Mouse (Mus musculus) bone marrow, adult 2 months (tissue): Measurements from ENCODE around the gene Lhpp.

ENCODE experiments used
- CTCF ChIP-seq: fragments of 200-500 bp; IDR thresholded peaks from 2 replicates; pipeline ENCODE4 v1.5.1; 2011; ENCODE audit warnings: low read length, control low read depth; ENCODE audit not compliant: control insufficient read depth, insufficient read depth
- POLR2A ChIP-seq: fragments of 200-500 bp; IDR thresholded peaks from 2 replicates; pipeline ENCODE4 v1.6.1; 2011; ENCODE audit warnings: low read depth, mild to moderate bottlenecking, control low read depth, low read length, borderline replicate concordance; ENCODE audit not compliant: control insufficient read depth

DNA sequence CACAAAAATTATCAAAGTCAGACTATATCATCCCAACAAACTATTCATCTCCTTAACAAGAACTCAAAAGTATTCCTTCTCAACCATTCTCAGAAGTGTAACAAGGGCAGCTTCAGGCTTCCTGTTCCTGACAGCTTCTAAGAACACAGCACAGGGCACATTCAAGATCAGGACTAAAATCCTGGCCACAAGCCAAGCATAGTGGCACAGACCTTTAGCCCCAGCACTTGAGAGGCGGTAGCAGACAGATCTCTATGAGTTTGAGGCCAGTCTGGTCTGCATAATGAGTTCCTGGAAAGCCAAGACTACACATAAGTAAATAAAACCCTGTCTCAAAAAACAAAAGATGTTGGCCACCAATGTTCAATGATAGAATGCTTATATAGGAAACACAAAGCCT is 44.6 kb upstream of the Lhpp start:
- TF ChIP-seq CTCF (no peak), POLR2A (no peak)
